Mouse (Mus musculus): ENCODE results near the gene Agtrap. TPM values are rescaled to one million over a fixed set of nuclear protein-coding genes. Genes with fewer than 3 reads are reported as not detected.

Gene Agtrap
- total RNA-seq, 2 experiments from 2014 or later = 6.3 to 7.6 TPM

Other genes with a start within 250 kb of the Agtrap start
- gene Zfp933, start 239.7 kb downstream of the Agtrap start, total RNA-seq (2021) = 10 to 100 TPM; 18.5 to 19.8 TPM
- 10 to 100 TPM; 19.7 to 20.2 TPM for gene Miip, start 219.2 kb downstream of the Agtrap start, total RNA-seq (2021)
- gene Fv1, start 219.1 kb downstream of the Agtrap start, total RNA-seq (2021) = 10 to 100 TPM in 1 of 2 experiments, 1 to 10 TPM in 1; 8.9 to 11.0 TPM
- 100 to 1,000 TPM; 204 to 206 TPM for gene Mfn2, start 183.3 kb downstream of the Agtrap start, total RNA-seq (2021)
- gene Plod1, start 151.3 kb downstream of the Agtrap start, total RNA-seq (2021) = 10 to 100 TPM; 20.1 to 20.3 TPM
- gene 2510039O18Rik, start 147.1 kb downstream of the Agtrap start, total RNA-seq (2021) = 10 to 100 TPM; 28.2 to 30.1 TPM
- not detected for gene Nppb, start 102.2 kb downstream of the Agtrap start, total RNA-seq (2021)
- not detected for gene Nppa, start 87.3 kb downstream of the Agtrap start, total RNA-seq (2021)
- 10 to 100 TPM; 79.0 to 82.0 TPM for gene Clcn6, start 49.2 kb downstream of the Agtrap start, total RNA-seq (2021)
- 10 to 100 TPM; 28.0 to 30.8 TPM for gene Mthfr, start 49.0 kb downstream of the Agtrap start, total RNA-seq (2021)
- 10 to 100 TPM; 11.2 to 13.1 TPM for gene Mad2l2, start 42.4 kb upstream of the Agtrap start, total RNA-seq (2021)
- gene Draxin, start 42.7 kb upstream of the Agtrap start, total RNA-seq (2021) = under 1 TPM; 0.15 to 0.27 TPM
- 10 to 100 TPM; 30.3 to 33.3 TPM for gene Fbxo6, start 64.1 kb upstream of the Agtrap start, total RNA-seq (2021)
- gene Fbxo44, start 72.5 kb upstream of the Agtrap start, total RNA-seq (2021) = 100 to 1,000 TPM; 133 to 136 TPM
- gene Fbxo2, start 72.6 kb upstream of the Agtrap start, total RNA-seq (2021) = 100 to 1,000 TPM; 118 TPM
- 10 to 100 TPM; 34.2 to 37.7 TPM for gene Disp3, start 199.9 kb upstream of the Agtrap start, total RNA-seq (2021)

All from layer of hippocampus, adult 18-20 months (tissue).